Mouse (Mus musculus) cerebellum, postnatal 10 days (tissue): ENCODE data around the gene Ppip5k1.

ENCODE experiments used
- DNase-seq, 2 experiments: peaks; one replicate each; pipeline ENCODE4 v3.0.0; 2021; ENCODE audit warnings: mixed read lengths in 2 of 2

The Ppip5k1 gene

DNA sequence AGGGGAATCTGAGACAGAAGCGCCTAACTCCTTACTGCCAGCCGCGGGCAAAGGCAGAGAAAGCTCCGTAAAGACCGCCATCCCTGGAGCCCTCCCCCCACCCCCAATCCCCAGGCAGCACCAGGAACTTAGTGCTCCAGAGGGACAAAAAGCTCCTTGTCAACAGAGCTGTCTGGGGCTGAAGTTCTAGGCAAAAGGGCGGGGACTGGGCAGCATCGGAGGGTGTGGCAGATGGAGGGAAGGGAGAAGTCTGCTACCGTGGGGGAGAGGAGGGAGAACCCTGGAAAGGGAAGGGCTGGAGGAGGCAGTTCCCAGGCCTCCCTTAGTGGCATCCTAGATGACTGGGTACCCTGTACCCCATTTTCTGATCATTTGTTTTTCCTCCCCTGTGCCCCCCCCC lies 57.1 kb downstream of the Ppip5k1 start:
- DNase-seq = peak in 1 of 2 experiments; percentile 23

DNA sequence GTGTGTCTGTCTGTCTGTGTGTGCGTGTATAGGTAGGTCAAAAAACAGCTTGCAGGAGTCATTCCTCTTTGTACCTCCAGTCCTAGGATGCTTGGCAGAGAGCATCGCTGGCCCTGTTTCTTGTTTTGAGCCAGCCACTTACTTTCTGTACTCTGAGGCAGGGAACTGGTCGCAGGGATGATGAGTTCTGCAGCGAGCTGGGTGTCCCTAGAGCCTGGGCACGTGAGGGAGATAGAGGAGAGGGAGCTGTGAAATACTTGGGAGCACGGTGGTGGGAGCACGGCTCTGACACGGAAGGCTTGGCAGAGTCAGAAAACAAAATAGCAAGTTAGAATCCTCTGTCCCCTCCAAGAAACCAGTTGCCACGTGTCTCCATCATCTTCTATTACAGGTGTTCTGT lies 57.5 kb downstream of the Ppip5k1 start:
- DNase-seq = peak in 1 of 2 experiments; percentile 26

DNA sequence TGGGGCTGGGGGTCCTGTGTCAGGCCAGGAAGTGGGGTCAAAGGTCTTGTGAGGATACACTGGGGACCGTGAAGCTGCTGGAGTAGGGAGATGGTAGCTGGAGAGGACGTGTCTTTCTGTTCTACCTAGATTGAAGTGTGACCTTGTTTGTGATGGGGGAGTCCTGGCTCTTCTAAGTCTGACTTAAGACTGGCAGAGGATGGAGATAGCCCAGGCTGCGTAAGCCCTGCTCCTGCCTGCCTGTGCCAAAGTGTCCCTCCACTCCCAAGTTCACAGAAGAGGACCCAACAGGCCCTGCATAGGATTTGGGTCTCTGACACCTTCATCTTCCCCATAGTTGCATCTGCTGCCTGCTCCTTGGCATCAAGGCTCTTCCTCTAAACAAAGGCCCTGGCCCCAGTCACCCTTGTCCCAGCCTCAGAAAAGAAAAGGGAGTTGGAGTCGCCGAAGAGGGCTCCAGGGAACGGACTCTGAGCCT lies 58.4 kb downstream of the Ppip5k1 start:
- peak in 1 of 2 experiments; percentile 48 for DNase-seq

DNA sequence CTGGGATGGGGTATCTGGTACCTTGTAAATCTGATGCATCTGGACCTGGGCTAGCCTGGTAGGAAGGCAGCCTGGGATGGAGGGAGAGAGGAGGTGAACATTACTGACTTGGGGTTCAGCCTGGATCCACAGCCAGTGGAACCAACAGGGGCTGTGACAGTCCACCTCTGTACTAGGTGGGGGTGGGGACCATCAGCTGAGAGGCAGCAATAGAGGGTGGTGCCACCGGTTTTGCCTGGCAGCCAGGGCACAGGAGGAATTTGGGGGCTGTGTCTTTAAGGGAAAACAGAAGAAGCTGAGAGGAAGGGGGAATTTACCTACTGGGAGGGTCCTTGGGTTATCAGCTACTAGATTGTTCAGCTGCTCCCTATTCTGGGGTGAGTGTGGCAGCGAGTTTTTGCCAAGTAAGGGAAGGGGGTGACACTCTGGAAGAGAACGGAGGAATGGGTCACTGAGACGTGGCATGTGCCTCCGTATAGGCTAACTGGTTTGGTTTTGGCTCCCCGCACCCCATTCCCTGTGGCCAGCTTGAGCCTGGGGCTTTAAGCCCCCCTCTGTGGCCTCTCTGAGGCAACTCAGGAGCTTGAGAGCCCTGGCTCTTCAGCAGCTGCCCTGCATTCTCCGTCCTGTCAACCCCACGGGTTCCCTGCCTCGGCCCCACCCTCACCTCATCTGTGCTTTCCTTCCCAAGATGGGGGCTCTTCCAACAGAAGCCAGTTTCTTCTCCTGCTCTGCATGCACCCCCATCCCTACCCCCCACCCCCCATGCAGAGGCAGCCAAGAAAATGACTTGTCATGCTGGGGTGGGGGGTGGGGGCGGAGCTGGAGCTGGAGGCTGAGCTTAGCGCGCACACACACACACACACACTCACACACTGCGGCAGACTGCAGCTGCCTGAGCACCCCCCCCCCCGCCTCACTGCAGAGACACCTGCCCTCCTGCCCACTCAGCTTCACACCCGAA lies 59.3 kb downstream of the Ppip5k1 start:
- peak; percentile 75 for DNase-seq

DNA sequence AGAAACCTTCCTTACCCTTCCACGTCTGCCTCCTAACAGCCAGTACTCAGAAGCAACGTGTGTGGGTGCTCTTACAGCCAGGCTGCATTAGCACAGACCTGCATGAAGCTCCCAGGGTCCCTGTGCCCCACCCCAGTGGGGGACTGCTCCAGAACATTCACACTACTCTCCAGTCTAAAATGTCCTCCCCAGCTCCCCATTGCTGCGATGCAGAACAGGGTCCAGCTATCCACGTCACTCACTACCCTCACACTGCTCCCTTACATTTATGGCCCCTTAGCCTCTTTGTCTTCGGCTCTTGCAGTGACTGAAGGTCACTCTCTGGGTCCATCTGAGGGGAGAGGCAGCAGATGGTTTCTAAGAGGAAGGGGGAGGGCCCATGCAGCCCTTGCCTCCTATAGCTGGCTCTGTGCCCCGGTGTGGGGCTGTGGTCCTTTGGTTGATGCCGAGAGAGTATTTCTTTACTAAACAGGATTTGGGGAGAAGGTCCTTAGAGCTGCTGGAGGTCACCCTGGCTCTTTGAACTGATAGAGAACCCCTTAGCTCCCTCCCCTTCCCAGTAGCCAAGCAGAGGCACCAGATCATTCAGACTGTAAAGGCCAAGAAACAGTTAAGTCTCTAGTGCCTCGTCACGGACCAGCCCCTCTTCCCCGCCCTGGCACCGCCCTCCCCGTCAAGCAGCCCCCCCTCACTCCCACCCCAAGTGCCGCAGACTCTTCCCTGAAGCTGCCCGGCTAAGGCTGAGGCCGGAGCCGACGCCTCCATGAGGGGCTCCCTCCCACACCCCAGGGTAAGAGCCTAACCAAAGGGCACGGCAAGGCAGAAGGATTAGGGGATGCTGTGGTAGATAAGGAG lies 60.2 kb downstream of the Ppip5k1 start:
- DNase-seq = peak; percentile 92 to 94

DNA sequence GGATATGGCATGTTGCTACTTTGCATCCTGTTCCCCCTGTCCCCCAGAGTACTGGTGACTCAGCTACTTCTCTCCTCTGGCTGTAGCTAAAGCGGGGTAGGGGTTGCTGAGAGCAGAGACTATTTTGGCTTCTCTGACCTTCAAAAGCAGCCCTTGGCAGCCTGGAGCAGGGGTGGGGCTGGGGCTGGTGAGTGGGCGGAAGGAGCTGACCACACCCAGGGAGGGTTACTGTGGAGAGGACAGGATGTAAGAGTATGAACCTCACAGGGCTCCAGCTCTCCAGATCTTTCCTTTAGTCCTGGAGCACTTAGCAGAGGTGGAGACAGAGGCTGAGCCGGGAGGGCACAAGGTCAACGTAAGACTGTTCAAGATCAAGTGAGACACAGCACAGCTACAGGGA lies 61.0 kb downstream of the Ppip5k1 start:
- DNase-seq = peak; percentile 59 to 67

DNA sequence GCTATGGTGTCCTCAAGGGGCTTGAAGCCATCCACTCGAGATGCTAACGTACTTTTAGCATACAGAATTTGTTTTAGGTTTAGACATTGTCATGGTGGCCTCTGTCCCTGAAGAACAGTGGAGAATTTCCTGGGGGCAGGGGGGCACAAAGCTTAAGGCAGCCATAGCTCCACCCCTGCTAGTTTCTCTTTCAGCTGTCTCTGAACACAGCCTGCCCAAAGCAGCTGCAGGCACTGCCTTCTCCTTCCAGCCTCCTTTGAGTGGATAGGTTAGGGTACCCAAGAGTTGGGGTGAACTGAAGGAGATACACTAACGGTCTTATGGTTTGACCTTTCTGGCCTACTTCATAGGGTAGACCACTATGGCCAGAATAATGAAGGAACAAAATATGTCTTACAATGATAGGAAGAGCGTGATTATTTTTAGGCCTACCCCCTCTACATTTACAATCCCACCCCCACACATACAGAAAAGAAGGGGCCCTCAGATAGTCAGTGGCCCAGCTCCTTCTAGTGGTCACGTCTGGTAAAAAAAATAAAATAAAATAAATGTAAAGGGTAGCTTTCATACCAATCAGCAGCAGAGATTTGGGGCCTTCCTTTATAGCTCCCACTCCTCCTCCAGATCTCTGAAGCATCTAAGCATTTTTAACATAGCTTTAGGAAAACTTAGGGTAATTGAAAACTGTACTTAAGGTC lies 62.7 kb downstream of the Ppip5k1 start:
- peak in 1 of 2 experiments; percentile 11 for DNase-seq

DNA sequence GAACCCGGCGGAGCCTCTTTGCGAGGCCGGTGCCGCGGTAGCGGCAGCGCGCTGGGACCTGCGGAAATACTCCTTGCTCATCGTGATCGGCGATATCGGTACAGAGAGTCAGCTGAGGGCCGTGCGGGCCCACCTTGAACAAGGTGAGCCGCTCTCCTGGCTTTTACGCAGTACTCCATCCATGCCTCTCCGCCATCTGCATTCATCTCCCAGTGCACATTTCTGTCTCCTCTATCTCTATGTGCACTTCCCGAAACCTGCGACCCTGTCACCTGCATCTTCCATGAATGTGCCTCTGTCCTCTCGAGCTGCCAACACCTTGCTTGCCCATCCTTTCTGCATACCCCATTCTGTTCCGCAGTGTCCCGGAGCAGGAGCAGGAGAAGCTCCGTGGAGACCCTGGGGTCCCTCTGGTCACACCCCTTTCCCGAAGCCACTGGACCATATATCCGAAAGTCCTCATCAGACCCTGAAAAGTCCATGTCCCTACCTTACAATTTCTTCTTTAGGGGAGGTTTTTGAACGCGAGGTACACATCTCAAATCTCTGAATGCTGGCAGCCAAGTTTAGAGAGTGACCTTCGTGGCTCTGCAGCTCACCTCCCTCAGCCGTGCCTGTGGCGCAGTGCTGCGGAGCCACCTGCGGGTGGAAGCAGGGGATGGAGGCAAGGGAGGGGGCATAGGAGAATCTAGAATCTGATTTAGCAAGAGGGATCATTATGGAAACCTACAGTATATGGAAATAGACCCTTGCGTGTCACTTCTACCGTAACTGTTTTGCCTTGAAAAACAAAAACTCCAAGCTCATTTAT lies 65.3 kb downstream of the Ppip5k1 start:
- peak; percentile 39 to 51 for DNase-seq

DNA sequence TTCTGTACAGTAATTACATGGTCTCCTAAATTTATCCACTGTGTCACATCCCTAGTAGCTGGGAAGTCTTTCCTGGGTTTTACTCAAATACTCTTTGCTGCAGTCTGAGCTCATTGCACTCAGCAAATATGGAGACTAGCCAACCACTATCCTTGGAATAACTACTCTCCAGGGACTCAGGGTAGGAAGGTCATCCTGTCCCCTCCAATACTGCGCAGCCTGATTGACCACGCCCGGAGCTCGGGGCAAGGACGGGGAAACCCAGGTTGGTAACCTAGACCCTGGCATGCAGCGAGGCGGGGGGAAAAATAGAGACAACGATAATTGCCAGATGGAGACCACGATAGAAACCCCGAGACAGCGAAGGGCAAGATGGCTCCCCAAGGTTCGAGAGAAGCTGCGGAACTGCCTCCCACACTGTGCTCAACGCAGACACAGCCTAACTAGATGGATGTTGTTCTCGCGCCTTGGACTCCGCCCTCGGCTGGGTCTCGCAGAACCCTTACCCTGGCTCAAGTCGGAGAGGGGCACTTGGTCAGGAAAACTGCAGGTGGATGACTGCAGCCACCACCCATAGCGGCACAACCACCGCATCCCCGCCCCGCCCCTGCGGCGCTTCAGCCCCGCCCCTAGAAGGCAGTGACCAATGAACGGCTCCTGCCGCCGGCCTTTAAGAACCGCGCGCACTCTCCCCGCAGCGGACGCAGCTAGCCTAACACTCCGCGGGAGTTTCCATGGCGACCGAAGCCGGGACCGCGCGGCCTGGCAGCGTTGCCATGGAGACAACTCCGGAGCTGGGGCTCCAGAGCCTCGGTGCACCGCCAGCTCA lies 66.1 kb downstream of the Ppip5k1 start, which contains the start of gene Map1a:
Gene Map1a (plus strand): TSS at position 700 of the 829 bp plus-strand sequence.
- peak; percentile 98 to 99 for DNase-seq

DNA sequence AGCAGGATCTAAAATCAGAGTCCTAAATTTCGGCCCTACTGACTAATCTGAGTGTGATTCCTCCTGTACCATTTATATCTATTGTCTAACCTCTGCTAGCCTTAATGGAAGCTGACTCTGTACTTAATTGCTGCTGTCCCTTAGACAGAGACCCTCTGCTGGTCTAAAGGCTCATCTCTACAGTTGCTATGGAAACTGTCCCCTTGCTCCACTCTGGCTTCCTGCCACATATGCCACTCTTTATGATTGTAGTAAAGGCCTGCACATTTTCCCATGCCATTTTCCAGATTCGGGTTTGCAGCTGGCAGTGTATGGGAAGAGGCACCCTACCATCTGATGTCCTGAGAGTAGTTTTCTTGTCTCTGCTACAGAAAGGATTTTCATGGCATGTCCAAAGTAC lies 67.3 kb downstream of the Ppip5k1 start:
- peak; percentile 41 to 47 for DNase-seq

DNA sequence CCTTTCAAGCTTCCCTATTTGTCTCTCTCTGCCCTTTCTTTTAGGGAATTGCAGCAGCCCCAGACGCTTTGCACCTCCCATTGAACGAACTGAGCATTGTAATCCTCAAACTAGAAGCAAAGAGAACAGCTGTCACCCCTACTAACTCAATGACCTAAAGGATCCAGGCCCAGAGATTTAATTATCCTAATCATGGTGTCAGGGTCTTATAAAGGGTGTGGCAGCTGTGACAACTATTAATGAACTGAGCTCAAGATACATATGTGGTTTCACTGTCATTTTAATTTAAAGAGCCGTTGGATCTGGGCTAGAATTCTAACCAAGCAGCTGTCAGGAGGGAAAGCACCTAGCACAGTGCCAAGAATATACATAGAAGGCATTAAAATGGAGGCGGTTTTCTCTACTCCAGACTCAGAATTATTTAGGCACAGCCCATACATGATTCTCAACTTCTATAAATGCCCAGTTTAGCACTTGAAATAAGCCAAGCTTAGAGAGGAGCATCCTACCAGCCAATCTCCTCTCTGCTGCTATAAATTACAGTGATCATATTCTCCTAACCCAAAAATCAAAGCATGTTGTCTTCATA lies 83.2 kb downstream of the Ppip5k1 start:
- no peak for DNase-seq

DNA sequence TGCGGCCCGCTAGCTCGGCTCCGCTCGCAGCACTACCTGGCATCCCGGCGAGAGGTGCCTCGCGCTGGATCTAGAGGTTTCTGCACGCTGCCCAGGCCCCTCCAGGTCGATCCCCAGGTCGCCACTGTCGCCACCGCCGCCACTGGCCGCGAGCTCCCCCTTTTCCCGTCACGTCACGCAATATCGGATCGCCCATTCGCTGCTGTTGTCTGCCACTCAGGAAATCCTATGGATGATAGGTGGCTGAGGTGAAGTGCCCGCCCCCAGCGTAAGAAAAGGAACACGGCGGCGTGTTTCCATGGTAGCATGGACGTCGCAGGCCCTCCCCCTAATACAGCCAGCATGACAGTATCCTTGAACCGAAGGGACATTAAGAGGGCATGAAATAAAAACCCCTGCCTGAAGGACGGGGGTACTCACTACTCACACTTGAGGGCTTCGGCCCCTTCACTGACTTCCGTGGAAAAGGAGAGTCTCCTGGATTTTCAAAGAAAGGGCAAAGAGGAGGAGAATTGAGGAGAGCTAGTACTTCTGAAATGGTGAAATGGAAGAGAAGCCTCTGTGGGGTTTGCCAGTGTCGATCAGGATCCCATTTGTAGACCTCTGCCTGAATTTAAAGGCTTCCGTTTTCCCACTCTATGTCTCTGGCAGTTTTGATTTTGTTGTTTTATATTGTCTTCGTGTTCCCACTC lies 83.8 kb downstream of the Ppip5k1 start, which contains the start of gene Trp53bp1:
Gene Trp53bp1 (minus strand): TSS at position 172 of the 692 bp plus-strand sequence.
- peak; percentile 96 to 97 for DNase-seq

DNA sequence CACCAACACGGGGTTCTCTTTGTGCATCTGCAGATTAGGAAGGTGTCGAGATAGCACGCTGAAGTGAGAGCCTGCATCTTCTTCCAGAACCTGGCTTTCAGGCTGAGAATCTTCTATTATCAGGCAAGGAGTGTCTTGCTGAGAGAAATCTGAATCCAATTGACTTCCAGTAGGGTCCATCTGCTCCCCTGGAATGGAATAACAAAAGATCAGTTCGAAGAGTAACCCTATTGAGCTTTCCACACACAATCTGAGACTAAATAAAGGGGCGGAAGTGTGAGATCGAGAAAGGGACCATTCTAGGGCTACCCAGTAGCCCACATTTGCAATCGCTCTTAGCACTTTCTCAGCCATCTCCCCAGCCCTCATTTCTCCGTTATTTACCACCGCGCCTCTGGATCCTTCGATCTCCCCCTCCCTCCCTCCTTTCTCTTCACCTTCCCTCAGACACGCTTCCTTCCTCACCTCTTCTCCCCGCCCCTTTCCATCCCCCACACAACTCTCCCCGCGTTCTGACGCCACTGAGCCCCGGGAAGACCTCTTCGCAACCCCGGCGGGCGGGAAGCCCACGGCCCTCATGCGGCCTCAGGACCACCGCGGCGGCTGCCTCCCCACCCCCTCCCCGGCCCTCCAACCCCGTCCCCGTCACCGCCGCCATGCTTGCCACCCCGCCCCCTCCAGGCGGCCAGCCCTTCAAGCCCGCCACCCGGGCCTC lies 84.5 kb downstream of the Ppip5k1 start:
- peak in 1 of 2 experiments; percentile 37 for DNase-seq

DNA sequence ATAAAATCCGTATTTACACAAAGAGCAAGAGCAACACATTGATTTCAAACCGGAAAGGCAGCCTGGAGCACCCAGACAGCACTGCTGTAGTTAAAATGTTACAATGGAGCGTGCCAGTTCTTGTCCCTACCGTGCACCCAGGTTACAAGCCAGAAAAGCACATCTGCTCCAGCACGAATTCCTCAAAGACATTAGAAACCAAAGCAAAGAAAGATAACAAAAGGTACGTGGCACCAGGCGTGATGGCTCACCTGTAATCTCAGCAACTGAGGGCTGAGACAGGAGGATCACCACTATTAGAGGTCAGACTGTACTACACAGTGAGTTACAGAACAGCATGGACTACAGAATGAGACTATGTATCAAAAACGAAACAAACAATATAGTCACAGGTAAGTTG lies 86.8 kb downstream of the Ppip5k1 start:
- DNase-seq = no peak
